Mouse (Mus musculus): ENCODE data around the gene Satb2.

DNA sequence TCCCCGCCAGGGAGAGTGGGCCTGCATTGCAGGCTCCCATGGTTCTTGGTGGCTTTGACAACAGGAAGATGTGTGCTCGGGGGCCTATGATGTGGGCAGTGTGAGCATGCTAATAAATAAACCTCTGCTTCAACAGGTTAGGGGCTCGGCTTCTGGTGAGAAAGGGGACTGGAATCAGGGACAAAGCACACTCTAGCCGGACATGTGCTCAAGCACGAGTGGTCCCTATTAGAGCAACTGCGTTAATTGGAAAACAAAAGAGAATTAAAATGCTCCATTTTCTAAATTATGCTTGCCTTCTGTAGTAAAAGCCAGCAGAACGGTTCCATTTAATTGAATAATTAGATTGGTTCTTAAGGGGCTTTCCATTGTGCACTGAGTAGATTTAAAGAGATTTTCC is 177.8 kb downstream of the Satb2 start:
- TF ChIP-seq TBP (conservative IDR thresholded peaks at IDR 0.05; ENCODE audit: low read depth, low read length) (no peak), MAX (IDR thresholded peaks at IDR 0.05; ENCODE audit: low read length) (no peak), MAZ (IDR thresholded peaks at IDR 0.05; ENCODE audit: low read depth, low read length) (no peak), BHLHE40 (IDR thresholded peaks at IDR 0.05; ENCODE audit: low read depth, low read length) (no peak), USF1 (IDR thresholded peaks at IDR 0.05; ENCODE audit: low read depth, low read length) (no peak), EP300 (IDR thresholded peaks at IDR 0.05; ENCODE audit: low read length) (no peak), MEF2A (IDR thresholded peaks at IDR 0.05; ENCODE audit: borderline replicate concordance, low read depth, low read length) (no peak), ZNF384 (IDR thresholded peaks at IDR 0.05; ENCODE audit: low read depth, low read length) (no peak), HCFC1 (IDR thresholded peaks at IDR 0.05; ENCODE audit: low read depth, low read length) (no peak), CTCF (conservative IDR thresholded peaks at IDR 0.05 in 1 of 2, IDR thresholded peaks at IDR 0.05 in 1 of 2; ENCODE audit: low read depth in 2 of 2, low read length in 2 of 2) (no peak), ETS1 (conservative IDR thresholded peaks at IDR 0.05; ENCODE audit: low read depth, low read length) (no peak), POLR2AphosphoS2 (IDR thresholded peaks at IDR 0.05; ENCODE audit: low read depth, low read length) (no peak), E2F4 (IDR thresholded peaks at IDR 0.05; ENCODE audit: insufficient replicate concordance, low read depth, low read length) (no peak), KAT2A (IDR thresholded peaks at IDR 0.05; ENCODE audit: insufficient replicate concordance, low read length) (no peak)

Measured in CH12.LX (cell line).